Mouse (Mus musculus) limb, embryonic 11.5 days (tissue): ENCODE results near the gene Pced1b. TPM values are rescaled to one million over a fixed set of nuclear protein-coding genes. Genes with fewer than 3 reads are reported as not detected.

ENCODE experiments used
- ATAC-seq: fragments of 200-750 bp; cut with Nextera tagmentation; 2 replicates; pipeline ENCODE4 v1.8.0; 2017; ENCODE audit warnings: low read depth; ENCODE audit not compliant: insufficient number of reproducible peaks, low FRiP score, low TSS enrichment
- DNase-seq: peaks from one replicate; pipeline ENCODE4 v3.0.0-alpha.2; 2015; ENCODE audit warnings: low spot score
- H3K27ac ChIP-seq: fragments of 300-500 bp; sonication (generic); replicated peaks from 2 replicates; pipeline ENCODE4 v1.5.1; 2014; ENCODE audit warnings: low read depth, mild to moderate bottlenecking, low read length
- H3K27me3 ChIP-seq: fragments of 300-500 bp; sonication (generic); 2 replicates; pipeline ENCODE4 v1.6.1; 2014; ENCODE audit warnings: mild to moderate bottlenecking, low read length, mixed read lengths; ENCODE audit not compliant: control insufficient read depth, insufficient read depth
- H3K36me3 ChIP-seq: fragments of 300-500 bp; sonication (generic); 2 replicates; pipeline ENCODE4 v1.6.1; 2014; ENCODE audit warnings: mild to moderate bottlenecking, low read length, moderate library complexity, mixed read lengths; ENCODE audit not compliant: control insufficient read depth, insufficient read depth
- H3K4me1 ChIP-seq: fragments of 300-500 bp; sonication (generic); 2 replicates; pipeline ENCODE4 v1.6.1; 2014; ENCODE audit warnings: low read length, mixed read lengths; ENCODE audit not compliant: control insufficient read depth, insufficient read depth
- H3K4me2 ChIP-seq: fragments of 300-500 bp; sonication (generic); 2 replicates; pipeline ENCODE4 v1.6.1; 2014; ENCODE audit warnings: low read depth, mild to moderate bottlenecking, moderate library complexity; ENCODE audit not compliant: severe bottlenecking
- H3K4me3 ChIP-seq: fragments of 300-500 bp; sonication (generic); 2 replicates; pipeline ENCODE4 v1.5.1; 2014; ENCODE audit warnings: low read depth, low read length
- H3K9ac ChIP-seq: fragments of 300-500 bp; sonication (generic); 2 replicates; pipeline ENCODE4 v1.6.1; 2014; ENCODE audit warnings: mild to moderate bottlenecking, low read length
- H3K9me3 ChIP-seq: fragments of 300-500 bp; sonication (generic); 2 replicates; pipeline ENCODE4 v1.6.1; 2016; ENCODE audit warnings: low read length; ENCODE audit not compliant: control insufficient read depth
- WGBS: fragments of 180-500 bp; shearing (Covaris S2); extraction: QIAGEN DNeasy Blood & Tissue Kit; methylation state at CpG from one replicate; pipeline ENCODE4 v1.1.7; 2014; 5-methylcytosine and 5-hydroxymethylcytosine counted together
- polyA plus RNA-seq: library from polyadenylated mRNA; unstranded; fragments of >200 nt; fragmentation: Nextera tagmentation; extraction: Ambion mirVana; gene quantifications from 2 replicates; pipeline ENCODE4 v1.2.1, GENCODE M21; 2014

The Pced1b gene
- polyA plus RNA-seq, 1 experiment from 2014 or later, result 4.2 TPM

DNA sequence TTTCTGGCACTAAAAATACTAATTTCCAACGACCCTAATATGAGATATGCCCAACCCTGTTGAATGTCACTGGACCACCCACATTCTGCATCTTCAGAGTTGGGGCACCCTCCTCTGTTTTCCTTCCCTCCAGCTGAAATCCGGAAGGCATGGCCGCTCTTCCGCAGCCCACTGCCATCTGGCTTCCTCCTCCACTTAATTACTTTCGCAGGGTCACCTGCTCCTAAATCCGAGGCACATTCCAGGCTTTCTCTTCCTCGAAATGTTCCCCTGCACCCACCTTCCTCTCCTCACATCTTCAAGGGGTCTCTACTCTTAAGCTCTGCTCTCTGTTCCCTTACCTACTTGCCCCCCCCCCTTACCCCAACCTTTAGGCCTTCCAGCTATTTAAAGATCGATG lies 22.9 kb upstream of the Pced1b start:
- Histone ChIP-seq H3K4me3 (no peak overlapping the region), H3K9me3 (no peaks in the 10 kb centered on the region), H3K4me2 (no peak overlapping the region), H3K27me3 (no peaks in the 10 kb centered on the region), H3K4me1 (no peaks in the 10 kb centered on the region), H3K27ac (no peak overlapping the region), H3K36me3 (no peaks in the 10 kb centered on the region), H3K9ac (no peak overlapping the region)
- DNase-seq, result no peak
- no peak for ATAC-seq
- WGBS, result 69% methylated on average over 8 of the region's 8 CpGs

DNA sequence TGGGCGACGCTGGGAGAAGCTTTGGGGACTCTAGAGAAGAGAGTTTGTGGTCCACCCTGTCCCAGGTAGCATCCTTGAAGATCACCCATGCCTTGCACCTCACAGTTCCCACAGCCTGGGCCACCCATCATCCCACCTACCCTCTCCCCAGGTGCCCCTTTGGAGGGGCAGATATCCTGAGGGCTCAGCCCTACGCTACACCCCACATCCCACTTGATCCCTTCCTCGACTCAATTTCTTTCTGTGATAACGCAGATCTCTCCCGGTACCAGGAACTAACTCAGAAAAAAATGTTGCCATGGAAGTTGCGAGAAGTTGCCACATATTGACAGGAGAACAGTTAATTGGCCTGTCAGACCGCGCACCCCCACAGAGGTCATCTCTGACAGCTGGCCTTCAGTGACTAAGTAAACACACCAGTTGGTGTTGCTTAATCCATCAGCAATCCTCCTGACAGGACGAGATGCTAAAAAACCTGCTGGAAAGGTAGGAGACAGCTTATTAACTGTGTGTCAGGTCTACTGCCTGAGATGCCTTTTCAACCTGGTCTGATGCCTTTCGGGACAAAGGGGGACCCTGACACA lies 17.3 kb upstream of the Pced1b start:
- Histone ChIP-seq H3K9me3 (no peaks in the 10 kb centered on the region), H3K27me3 (no peaks in the 10 kb centered on the region), H3K4me2 (no peak overlapping the region), H3K9ac (no peak overlapping the region), H3K4me3 (no peak overlapping the region), H3K4me1 (no peaks in the 10 kb centered on the region), H3K36me3 (no peaks in the 10 kb centered on the region), H3K27ac (no peak overlapping the region)
- DNase-seq (no peak), ATAC-seq (no peak)
- WGBS, result 89% methylated on average over 11 of the region's 11 CpGs

DNA sequence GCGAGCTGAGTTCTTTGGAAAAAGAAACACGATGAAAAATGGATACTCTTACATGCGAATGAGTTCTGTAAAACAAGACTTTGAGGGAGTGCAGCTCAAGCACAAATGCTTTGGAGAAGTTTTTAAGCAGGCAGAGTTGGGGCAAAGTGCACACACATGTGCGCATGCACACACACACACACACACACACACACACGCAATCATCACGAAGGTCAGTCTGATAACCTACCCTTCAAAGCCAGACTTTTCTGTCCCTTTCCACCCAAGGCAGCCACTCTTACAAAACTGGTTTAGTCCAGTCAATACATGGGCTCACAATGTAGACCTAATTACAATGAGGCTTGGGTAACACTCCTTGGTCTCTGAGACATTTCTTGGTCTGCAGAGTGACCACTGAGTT lies 12.8 kb upstream of the Pced1b start:
- no peak overlapping the region for H3K4me2 ChIP-seq
- 89% methylated on average over 6 of the region's 6 CpGs for WGBS
- DNase-seq (no peak), ATAC-seq (no peak)
- no peak overlapping the region for H3K27ac ChIP-seq
- H3K4me1 ChIP-seq, result no peaks in the 10 kb centered on the region
- H3K9ac ChIP-seq, result no peak overlapping the region
- H3K36me3 ChIP-seq, result no peaks in the 10 kb centered on the region
- H3K4me3 ChIP-seq, result no peak overlapping the region
- no peaks in the 10 kb centered on the region for H3K27me3 ChIP-seq
- H3K9me3 ChIP-seq, result no peaks in the 10 kb centered on the region

GRCm38 (mm10) chr15:97235183-97235582 lies 11.7 kb upstream of the Pced1b start:
- no peaks in the 10 kb centered on the region for H3K27me3 ChIP-seq
- H3K4me3 ChIP-seq, result no peak overlapping the region
- H3K27ac ChIP-seq, result no peak overlapping the region
- no peaks in the 10 kb centered on the region for H3K4me1 ChIP-seq
- DNase-seq, result peak; percentile 83
- no peaks in the 10 kb centered on the region for H3K36me3 ChIP-seq
- no peak for ATAC-seq
- H3K9ac ChIP-seq, result no peak overlapping the region
- WGBS, result 34% methylated on average over 7 of the region's 7 CpGs
- no peak overlapping the region for H3K4me2 ChIP-seq
- H3K9me3 ChIP-seq, result no peaks in the 10 kb centered on the region

GRCm38 (mm10) chr15:97236943-97237342 lies 10.0 kb upstream of the Pced1b start:
- H3K4me2 ChIP-seq, result no peak overlapping the region
- H3K4me1 ChIP-seq, result no peaks in the 10 kb centered on the region
- peak; percentile 47 for DNase-seq
- WGBS, result 42% methylated on average over 9 of the region's 9 CpGs
- H3K36me3 ChIP-seq, result no peaks in the 10 kb centered on the region
- H3K27me3 ChIP-seq, result no peaks in the 10 kb centered on the region
- H3K4me3 ChIP-seq, result no peak overlapping the region
- H3K9me3 ChIP-seq, result no peaks in the 10 kb centered on the region
- H3K9ac ChIP-seq, result no peak overlapping the region
- ATAC-seq, result no peak
- H3K27ac ChIP-seq, result no peak overlapping the region

- no peak for ATAC-seq
- 87% methylated on average over 18 of the region's 18 CpGs for WGBS
Observed at GRCm38 (mm10) chr15:97245392-97245791, 1.5 kb upstream of the Pced1b start.

DNA sequence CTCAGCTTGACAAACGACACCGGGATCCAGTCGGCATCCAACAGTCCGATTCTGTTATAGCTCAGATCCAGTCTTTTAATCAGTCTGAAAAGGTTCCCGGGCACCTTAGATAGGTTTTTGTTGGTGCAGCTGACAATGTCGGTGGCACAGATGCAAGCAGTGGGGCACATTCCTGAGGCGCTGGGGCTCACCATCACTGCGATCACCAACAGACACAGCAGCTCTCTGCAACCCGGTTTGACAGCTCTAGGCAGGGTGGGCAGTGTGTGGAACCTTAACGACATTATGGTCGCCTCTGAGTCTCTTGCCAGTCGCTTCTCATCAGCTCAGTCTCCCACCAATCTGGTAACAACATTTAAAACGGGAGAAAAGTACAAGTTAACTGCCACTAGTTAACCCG lies 651 bp upstream of the Pced1b start:
- 29% methylated on average over 14 of the region's 14 CpGs for WGBS
- H3K4me2 ChIP-seq, result peak overlapping the region; percentile 93
- H3K36me3 ChIP-seq, result no peaks in the 10 kb centered on the region
- peak; percentile 34 for DNase-seq
- H3K9me3 ChIP-seq, result no peaks in the 10 kb centered on the region
- no peak for ATAC-seq
- H3K4me1 ChIP-seq, result peaks cover 2% of the 10 kb centered on the region; the same call in 1 of the 2 replicates
- H3K4me3 ChIP-seq, result peak overlapping the region; percentile 74; the same call in 1 of the 2 replicates
- H3K27ac ChIP-seq, result no peak overlapping the region
- H3K9ac ChIP-seq, result no peak overlapping the region
- H3K27me3 ChIP-seq, result peaks cover 3% of the 10 kb centered on the region; the same call in 1 of the 2 replicates

More at GRCm38 (mm10) chr15:97245392-97245791, 1.5 kb upstream of the Pced1b start:
- Histone ChIP-seq H3K4me3 (no peak overlapping the region), H3K9me3 (no peaks in the 10 kb centered on the region), H3K4me2 (no peak overlapping the region), H3K36me3 (no peaks in the 10 kb centered on the region), H3K27ac (no peak overlapping the region), H3K4me1 (peaks cover 2% of the 10 kb centered on the region; the same call in 1 of the 2 replicates), H3K9ac (no peak overlapping the region), H3K27me3 (peaks cover 3% of the 10 kb centered on the region; the same call in 1 of the 2 replicates)
- DNase-seq, result no peak

DNA sequence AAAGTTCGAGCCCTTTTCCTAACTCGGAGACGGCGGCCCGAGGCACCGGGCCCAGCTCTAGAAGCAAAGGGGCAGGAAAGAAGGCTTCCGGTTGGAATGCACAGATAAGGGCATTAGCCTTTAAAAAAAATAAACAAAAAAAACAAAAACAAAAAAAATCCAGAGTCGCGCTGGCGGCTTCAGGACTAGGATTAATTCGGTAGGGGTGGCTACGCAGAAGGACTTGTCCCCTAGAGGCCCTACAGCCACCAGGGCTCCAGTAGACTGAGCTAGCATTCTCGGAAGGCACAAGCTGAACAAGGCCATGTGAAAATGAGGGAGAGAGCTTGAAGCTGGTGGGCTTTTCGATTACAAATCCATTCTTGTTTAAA lies 869 bp downstream of the Pced1b start:
- Histone ChIP-seq H3K4me3 (peak overlapping the region; percentile 74), H3K27ac (peak overlapping the region; percentile 21; the same call in 1 of the 2 replicates), H3K4me2 (peak overlapping the region; percentile 93), H3K4me1 (peaks cover 2% of the 10 kb centered on the region; the same call in 1 of the 2 replicates), H3K9ac (peak overlapping the region; percentile 89), H3K27me3 (peaks cover 3% of the 10 kb centered on the region; the same call in 1 of the 2 replicates), H3K36me3 (no peaks in the 10 kb centered on the region), H3K9me3 (no peaks in the 10 kb centered on the region)
- ATAC-seq (peak; percentile 23; the same call in 1 of the 2 replicates), DNase-seq (peak; percentile 62)
- 2% methylated on average over 14 of the region's 14 CpGs for WGBS
